Mouse (Mus musculus) cortical plate, adult 2 months (tissue): ENCODE results near the gene Lsamp. TPM values are rescaled to one million over a fixed set of nuclear protein-coding genes. Genes with fewer than 3 reads are reported as not detected.
"Not testable (repeated sequence)": the region's sequence is repeated elsewhere in the genome, so short reads cannot be mapped to it uniquely, and the experiment has no call there.

Experiments
- H3K27ac ChIP-seq: fragments of 200-500 bp; 2 replicates; pipeline ENCODE4 v1.5.1; 2012; ENCODE audit warnings: low read length, control low read depth, inconsistent platforms; ENCODE audit not compliant: insufficient read depth
- H3K4me1 ChIP-seq: fragments of 200-500 bp; 2 replicates; pipeline ENCODE4 v1.6.1; 2011; ENCODE audit warnings: low read length; ENCODE audit not compliant: control insufficient read depth, insufficient read depth
- H3K4me3 ChIP-seq: fragments of 200-500 bp; 2 replicates; pipeline ENCODE4 v1.5.1; 2011; ENCODE audit warnings: mild to moderate bottlenecking, low read length, control low read depth; ENCODE audit not compliant: insufficient read depth
- CTCF ChIP-seq: fragments of 200-500 bp; IDR thresholded peaks from 2 replicates; pipeline ENCODE4 v1.5.1; 2011; ENCODE audit warnings: mild to moderate bottlenecking, control low read depth, low read length; ENCODE audit not compliant: insufficient read depth; ENCODE audit errors: extremely low read depth
- POLR2A ChIP-seq: fragments of 200-500 bp; IDR thresholded peaks from 2 replicates; pipeline ENCODE4 v1.6.1; 2011; ENCODE audit warnings: mild to moderate bottlenecking, low read length, control low read depth; ENCODE audit not compliant: insufficient read depth; ENCODE audit errors: extremely low read depth
- polyA plus RNA-seq: library from polyadenylated mRNA; depleted of rRNA; stranded (reverse); fragments of >200 nt; gene quantifications from 2 replicates; pipeline ENCODE4 v1.2.3, GENCODE M21; 2012

The Lsamp gene
- polyA plus RNA-seq, 1 experiment: 99.8 TPM

GRCm38 (mm10) chr16:40567431-40567941 lies 583.3 kb downstream of the Lsamp start:
- H3K4me1 ChIP-seq: no peaks in the 10 kb centered on the region
- H3K4me3 ChIP-seq: no peak overlapping the region
- no peak overlapping the region for H3K27ac ChIP-seq
- TF ChIP-seq POLR2A (no peak), CTCF (no peak)

- TF ChIP-seq CTCF (no peak), POLR2A (no peak)
- Histone ChIP-seq H3K4me3 (no peak overlapping the region), H3K27ac (no peak overlapping the region), H3K4me1 (no peaks in the 10 kb centered on the region)
These were observed 588.1 kb downstream of the Lsamp start for GRCm38 (mm10) chr16:40572085-40572745.

- Histone ChIP-seq H3K27ac (no peak overlapping the region), H3K4me3 (no peak overlapping the region), H3K4me1 (no peaks in the 10 kb centered on the region)
- TF ChIP-seq CTCF: no peak
- TF ChIP-seq POLR2A: no peak
These were observed 597.9 kb downstream of the Lsamp start for GRCm38 (mm10) chr16:40582076-40582475.

GRCm38 (mm10) chr16:40593161-40593560 lies 609.0 kb downstream of the Lsamp start:
- H3K4me3 ChIP-seq: no peak overlapping the region
- H3K4me1 ChIP-seq: no peaks in the 10 kb centered on the region; the same call in 1 of the 2 replicates
- TF ChIP-seq POLR2A: no peak
- TF ChIP-seq CTCF: no peak
- H3K27ac ChIP-seq: no peak overlapping the region

- TF ChIP-seq CTCF (no peak), POLR2A (no peak)
- Histone ChIP-seq H3K4me1 (no peaks in the 10 kb centered on the region), H3K27ac (no peak overlapping the region), H3K4me3 (no peak overlapping the region)
These were observed 617.5 kb downstream of the Lsamp start for GRCm38 (mm10) chr16:40601431-40602387.

GRCm38 (mm10) chr16:40607509-40607908 lies 623.3 kb downstream of the Lsamp start:
- TF ChIP-seq POLR2A (no peak), CTCF (no peak)
- Histone ChIP-seq H3K27ac (no peak overlapping the region), H3K4me3 (no peak overlapping the region), H3K4me1 (no peaks in the 10 kb centered on the region)

- H3K27ac ChIP-seq, H3K4me3 ChIP-seq, H3K4me1 ChIP-seq: not testable (repeated sequence)
These were observed 632.5 kb downstream of the Lsamp start for GRCm38 (mm10) chr16:40616697-40617096.

GRCm38 (mm10) chr16:40621086-40621485 lies 636.9 kb downstream of the Lsamp start:
- not testable (repeated sequence) for H3K4me1 ChIP-seq, H3K27ac ChIP-seq, H3K4me3 ChIP-seq

GRCm38 (mm10) chr16:40627159-40627558 lies 643.0 kb downstream of the Lsamp start:
- TF ChIP-seq CTCF: no peak
- no peak for TF ChIP-seq POLR2A
- Histone ChIP-seq H3K4me1 (no peaks in the 10 kb centered on the region), H3K4me3 (no peak overlapping the region), H3K27ac (no peak overlapping the region)
